Mouse (Mus musculus) left cerebral cortex, postnatal 14 days (tissue): ENCODE data around the gene Slc6a3. TPM values are rescaled to one million over a fixed set of nuclear protein-coding genes. Genes with fewer than 3 reads are reported as not detected.

ENCODE experiments used
- DNase-seq, 2 experiments: peaks; one replicate each; pipeline ENCODE4 v3.0.0; 2021 to 2022; ENCODE audit warnings: low spot score in 2 of 2, mixed read lengths in 1 of 2
- intact Hi-C: fragments of 180-260 bp; cut with DNase I; formaldehyde crosslinking; loops from one replicate; pipeline ENCODE4 v1.15.1; 2025
- total RNA-seq, 2 experiments: library from RNA; stranded (reverse); gene quantifications; 2 replicates each; pipeline ENCODE4 v1.2.3; 2021

The Slc6a3 gene
- total RNA-seq, 2 experiments from 2014 or later = 0.25 TPM; not detected in 1

- no peak for DNase-seq
- intact Hi-C loops = no loop called here
These were observed 27.7 kb downstream of the Slc6a3 start for GRCm38 (mm10) chr13:73564201-73564600.

- intact Hi-C loops = no loop called here
- no peak for DNase-seq
These were observed 38.5 kb downstream of the Slc6a3 start for GRCm38 (mm10) chr13:73575051-73575450.

GRCm38 (mm10) chr13:73577277-73577676 lies 40.7 kb downstream of the Slc6a3 start:
- intact Hi-C loops = no loop called here
- no peak for DNase-seq

GRCm38 (mm10) chr13:73591488-73591887 lies 54.9 kb downstream of the Slc6a3 start:
- intact Hi-C loops = no loop called here

GRCm38 (mm10) chr13:73592546-73592945 lies 56.0 kb downstream of the Slc6a3 start:
- no peak for DNase-seq
- intact Hi-C loops = no loop called here

More at GRCm38 (mm10) chr13:73591488-73591887, 54.9 kb downstream of the Slc6a3 start:
- no peak for DNase-seq

GRCm38 (mm10) chr13:73596276-73596675 lies 59.7 kb downstream of the Slc6a3 start:
- intact Hi-C loops = no loop called here
- no peak for DNase-seq

- no peak for DNase-seq
- intact Hi-C loops = loop anchor here (10.0 kb wide), 1 partner anchor 175 kb away; no protein-coding TSS in a partner anchor
These were observed 63.7 kb downstream of the Slc6a3 start for GRCm38 (mm10) chr13:73600217-73600616.

- intact Hi-C loops = loop anchor here (10.0 kb wide), 1 partner anchor 178 kb away; no protein-coding TSS in a partner anchor
- no peak for DNase-seq
These were observed 66.5 kb downstream of the Slc6a3 start for GRCm38 (mm10) chr13:73603046-73603445.

- intact Hi-C loops = loop anchor here (10.0 kb wide), 1 partner anchor 179 kb away; no protein-coding TSS in a partner anchor
These were observed 67.1 kb downstream of the Slc6a3 start, which contains the start of gene Clptm1l for GRCm38 (mm10) chr13:73603522-73604155. Gene Clptm1l (plus strand): TSS chr13:73604006.

GRCm38 (mm10) chr13:73604156-73604957 lies 67.8 kb downstream of the Slc6a3 start:
- DNase-seq = peak in 1 of 2 experiments; percentile 26
- intact Hi-C loops = loop anchor here (10.0 kb wide), 1 partner anchor 180 kb away; no protein-coding TSS in a partner anchor

More at GRCm38 (mm10) chr13:73603522-73604155, 67.1 kb downstream of the Slc6a3 start, which contains the start of gene Clptm1l:
- DNase-seq = peak; percentile 96 to 99

- no peak for DNase-seq
- intact Hi-C loops = no loop called here
These were observed 81.9 kb downstream of the Slc6a3 start for GRCm38 (mm10) chr13:73618406-73618805.

GRCm38 (mm10) chr13:73620637-73621036 lies 84.1 kb downstream of the Slc6a3 start:
- intact Hi-C loops = loop anchor here (5.0 kb wide), 2 partner anchors 108 to 193 kb away; no protein-coding TSS in a partner anchor
- DNase-seq = peak in 1 of 2 experiments; percentile 12

- DNase-seq = no peak
- intact Hi-C loops = no loop called here
These were observed 89.8 kb downstream of the Slc6a3 start for GRCm38 (mm10) chr13:73626410-73626744.

- intact Hi-C loops = no loop called here
- DNase-seq = peak; percentile 27 to 49
These were observed 90.4 kb downstream of the Slc6a3 start, which contains the start of gene Tert for GRCm38 (mm10) chr13:73626745-73627549. Gene Tert (plus strand): TSS chr13:73626911.

Other genes starting within 250 kb of the Slc6a3 start
- 10 to 100 TPM; 36.4 to 38.6 TPM for gene Mrpl36, start 208.2 kb upstream of the Slc6a3 start, total RNA-seq
- 100 to 1,000 TPM; 182 to 189 TPM for gene Ndufs6, start 208.2 kb upstream of the Slc6a3 start, total RNA-seq
- gene Lpcat1, start 69.5 kb upstream of the Slc6a3 start, total RNA-seq = 10 to 100 TPM; 48.8 to 53.3 TPM
- gene Clptm1l, start 67.3 kb downstream of the Slc6a3 start, total RNA-seq = 100 to 1,000 TPM; 121 to 131 TPM
- 1 to 10 TPM; 2.3 to 2.9 TPM for gene Tert, start 90.2 kb downstream of the Slc6a3 start, total RNA-seq
- gene Slc6a18, start 141.3 kb downstream of the Slc6a3 start, total RNA-seq = not detected
- gene Slc6a19, start 168.1 kb downstream of the Slc6a3 start, total RNA-seq = under 1 TPM in 1 of 2 experiments, not detected in 1; 0.09 TPM
- 1 to 10 TPM; 4.9 to 5.4 TPM for gene Slc12a7, start 196.3 kb downstream of the Slc6a3 start, total RNA-seq